Mouse (Mus musculus) kidney, adult 2 months (tissue): ENCODE data around the gene Kcnk13.

Source experiments
- CTCF ChIP-seq: fragments of 200-500 bp; conservative IDR thresholded peaks from 2 replicates; pipeline ENCODE4 v1.5.1; 2011; ENCODE audit warnings: low read depth, mild to moderate bottlenecking, control low read depth, low read length, moderate library complexity, mixed read lengths; ENCODE audit not compliant: insufficient read depth, insufficient read length
- POLR2A ChIP-seq: fragments of 200-500 bp; IDR thresholded peaks from one replicate; pipeline ENCODE4 v1.6.1; 2011; ENCODE audit warnings: low read depth, low read length, control low read depth

DNA sequence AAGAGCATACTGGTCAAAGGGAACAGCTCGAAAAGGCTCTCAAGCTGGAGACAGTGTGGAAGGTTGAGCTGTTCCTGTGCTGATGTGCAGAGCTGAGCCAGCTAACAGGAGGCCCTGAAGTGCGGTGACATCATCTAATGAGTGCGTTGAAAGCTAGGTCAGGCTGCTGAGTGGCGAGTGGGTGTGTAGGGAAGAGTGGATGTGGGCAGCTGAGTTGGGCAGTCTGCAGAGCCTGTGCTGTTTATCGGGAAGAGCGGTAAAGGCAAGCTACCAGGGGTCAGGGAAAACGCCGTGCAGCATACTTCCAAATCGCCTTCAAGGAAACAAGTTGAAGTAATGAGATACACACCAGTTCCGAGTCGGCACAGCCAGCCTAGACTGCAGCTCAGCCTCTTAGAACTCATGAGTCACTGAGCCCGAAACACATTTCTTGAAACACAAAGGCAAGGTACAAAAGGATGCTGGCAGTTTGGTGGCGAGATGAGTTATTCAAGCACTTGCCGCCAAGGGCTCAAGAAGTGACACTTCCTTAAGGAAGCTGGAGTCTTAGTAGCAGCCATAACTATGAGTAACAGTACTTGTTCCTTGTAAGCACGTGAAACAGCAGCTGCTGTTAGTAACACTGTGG is 46.4 kb upstream of the Kcnk13 start:
- TF ChIP-seq POLR2A (no peak), CTCF (no peak)
